Mouse (Mus musculus) ES-E14 (cell line): ENCODE measurements around the gene Cntn4.

Experiments used
- CHD2 ChIP-seq: IDR thresholded peaks from 2 replicates; pipeline ENCODE4 v1.6.1; 2014; ENCODE audit warnings: mild to moderate bottlenecking, low read depth, low read length, inconsistent platforms
- MAFK ChIP-seq: IDR thresholded peaks from 2 replicates; pipeline ENCODE4 v1.6.1; 2014; ENCODE audit warnings: mild to moderate bottlenecking, low read depth, low read length, inconsistent platforms; ENCODE audit not compliant: insufficient read depth
- ZC3H11A ChIP-seq: IDR thresholded peaks from 2 replicates; pipeline ENCODE4 v1.6.1; 2012; ENCODE audit warnings: low read depth, mild to moderate bottlenecking, inconsistent platforms, low read length, borderline replicate concordance
- ZNF384 ChIP-seq: IDR thresholded peaks from 2 replicates; pipeline ENCODE4 v1.6.1; 2012; ENCODE audit warnings: low read depth, low read length, inconsistent platforms

DNA sequence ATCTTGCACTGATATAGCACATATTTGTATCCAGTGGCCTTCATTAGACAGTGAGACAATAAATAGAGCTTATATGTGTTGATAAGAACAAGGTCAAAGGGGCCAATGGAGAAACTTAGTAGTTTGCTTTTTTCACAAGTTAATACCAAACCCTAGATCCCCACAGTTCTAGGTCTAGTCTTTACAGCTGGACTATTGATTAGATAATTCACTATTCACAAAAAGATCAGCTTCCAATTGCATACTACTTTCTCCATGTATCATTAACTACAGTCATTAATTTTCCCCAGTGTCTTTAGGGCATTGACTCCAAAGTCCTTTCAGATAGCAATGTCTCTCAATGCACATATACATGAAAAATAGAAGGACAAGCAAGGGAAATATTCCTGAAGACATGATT, 745.5 kb downstream of the Cntn4 start:
- no peak for TF ChIP-seq ZNF384
- TF ChIP-seq MAFK, result no peak
- TF ChIP-seq ZC3H11A, result no peak
- no peak for TF ChIP-seq CHD2
